Mouse (Mus musculus): ENCODE data around the gene Ago1. TPM values are rescaled to one million over a fixed set of nuclear protein-coding genes. Genes with fewer than 3 reads are reported as not detected.

Ago1 gene
- total RNA-seq, 4 experiments from 2014 or later, result 10.7 to 11.6 (median 11.3) TPM

DNA sequence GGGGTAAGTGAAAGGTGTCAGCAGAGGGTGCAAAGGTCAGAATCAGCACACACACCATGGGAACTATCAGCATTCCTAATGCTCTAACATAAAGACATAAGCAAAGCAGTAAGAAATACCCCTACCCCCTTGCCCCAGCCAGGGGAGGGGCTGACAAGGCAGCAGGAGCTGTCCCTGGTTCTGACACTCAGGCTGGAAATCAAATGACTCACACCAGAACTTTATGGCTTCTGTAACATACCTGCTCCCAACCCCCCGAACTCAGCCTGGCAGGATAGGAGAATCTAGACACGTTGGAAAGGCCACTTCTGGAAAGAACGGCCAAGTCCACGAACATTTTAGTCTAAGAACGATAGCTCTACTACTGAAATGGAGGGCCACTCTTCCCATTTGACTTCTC lies 4.6 kb upstream of the Ago1 start:
- no peak for DNase-seq (ENCODE audit: low spot score)

GRCm38 (mm10) chr4:126469334-126469733 lies 951 bp upstream of the Ago1 start:
- no peak for DNase-seq (ENCODE audit: low spot score)

GRCm38 (mm10) chr4:126468925-126469324 lies 542 bp upstream of the Ago1 start:
- DNase-seq (ENCODE audit: low spot score), result no peak

GRCm38 (mm10) chr4:126467721-126468284 lies 580 bp downstream of the Ago1 start:
- DNase-seq (ENCODE audit: low spot score), result peak; percentile 18

- no peak for DNase-seq (ENCODE audit: low spot score)
These were observed 2.1 kb downstream of the Ago1 start for GRCm38 (mm10) chr4:126466251-126466750.

GRCm38 (mm10) chr4:126465843-126466242 lies 2.5 kb downstream of the Ago1 start:
- DNase-seq (ENCODE audit: low spot score), result no peak

DNA sequence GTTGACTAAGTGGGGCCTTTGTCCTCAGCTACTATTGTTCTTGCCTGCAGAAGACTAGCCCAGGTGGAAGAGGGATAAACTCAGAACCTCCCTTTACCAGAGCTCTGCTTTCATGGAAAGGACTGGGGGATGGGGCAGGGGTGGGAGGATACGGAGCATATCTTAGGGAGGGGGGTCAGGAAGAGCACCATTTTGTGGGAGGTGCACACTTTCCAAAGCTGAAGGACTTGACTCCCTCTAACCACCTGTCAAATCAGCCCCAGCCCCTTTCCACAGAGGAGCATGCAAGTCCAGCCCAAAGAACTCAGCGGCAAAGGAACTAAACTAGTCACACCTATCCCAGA lies 3.5 kb downstream of the Ago1 start:
- DNase-seq (ENCODE audit: low spot score), result no peak

- no peak for DNase-seq (ENCODE audit: low spot score)
These were observed 4.0 kb downstream of the Ago1 start for GRCm38 (mm10) chr4:126464189-126464891.

- DNase-seq (ENCODE audit: low spot score), result no peak
These were observed 12.9 kb downstream of the Ago1 start for GRCm38 (mm10) chr4:126455441-126455840.

DNA sequence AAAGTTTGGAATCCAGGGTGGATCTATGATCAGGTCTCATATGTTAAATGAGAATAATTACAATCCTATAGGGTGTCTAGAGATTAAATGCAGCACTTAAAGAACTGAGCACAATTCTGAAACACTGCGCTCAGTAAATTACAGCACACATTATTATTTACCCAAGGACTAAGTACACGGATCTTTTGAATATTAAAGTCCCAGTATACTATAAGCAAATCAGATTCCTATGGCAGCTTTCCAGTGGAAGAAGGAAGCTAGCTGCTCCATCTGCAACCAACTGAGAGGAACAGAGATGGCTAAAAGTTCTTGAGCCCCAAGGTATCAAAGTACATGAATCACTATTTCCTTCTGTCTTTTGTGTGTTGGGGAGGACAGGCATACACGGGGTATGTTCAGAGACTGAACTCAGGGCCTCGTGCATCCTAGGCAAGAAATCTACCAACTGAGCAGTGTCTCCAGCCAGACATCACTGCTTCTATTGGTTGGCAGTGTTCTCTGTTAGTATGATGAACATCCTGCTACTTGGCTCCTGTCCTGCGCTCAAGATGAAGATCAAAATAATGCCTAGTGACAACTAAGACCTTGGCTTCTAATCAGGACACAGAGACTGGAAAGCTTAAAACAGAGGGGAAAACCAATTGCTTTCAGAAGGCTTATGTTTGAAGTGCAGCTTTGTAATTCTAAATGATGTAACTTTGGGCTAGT lies 13.7 kb downstream of the Ago1 start:
- DNase-seq (ENCODE audit: low spot score), result no peak

GRCm38 (mm10) chr4:126450268-126450667 lies 18.1 kb downstream of the Ago1 start:
- DNase-seq (ENCODE audit: low spot score), result no peak

- DNase-seq (ENCODE audit: low spot score), result no peak
These were observed 21.3 kb downstream of the Ago1 start for GRCm38 (mm10) chr4:126447126-126447525.

DNA sequence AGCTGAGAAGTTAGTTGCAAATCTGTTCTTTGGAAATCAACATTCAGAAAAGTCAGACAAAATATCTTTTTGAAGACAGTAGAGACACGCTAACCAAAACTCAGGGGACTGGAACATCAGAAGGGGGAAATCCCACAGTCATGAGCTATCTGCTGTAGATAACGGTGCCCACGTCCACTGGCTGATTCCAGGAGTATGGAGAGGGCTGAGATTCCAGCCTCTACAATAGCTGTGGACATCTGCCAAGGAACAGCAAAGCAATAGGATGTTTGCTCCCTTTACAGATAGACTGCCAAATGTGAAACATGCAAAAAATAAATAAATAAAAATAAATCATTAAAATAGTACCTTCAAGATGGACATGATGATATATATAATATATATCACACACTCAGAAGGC lies 23.9 kb downstream of the Ago1 start:
- DNase-seq (ENCODE audit: low spot score), result no peak

- DNase-seq (ENCODE audit: low spot score), result no peak
These were observed 30.1 kb downstream of the Ago1 start for GRCm38 (mm10) chr4:126438261-126438660.

DNA sequence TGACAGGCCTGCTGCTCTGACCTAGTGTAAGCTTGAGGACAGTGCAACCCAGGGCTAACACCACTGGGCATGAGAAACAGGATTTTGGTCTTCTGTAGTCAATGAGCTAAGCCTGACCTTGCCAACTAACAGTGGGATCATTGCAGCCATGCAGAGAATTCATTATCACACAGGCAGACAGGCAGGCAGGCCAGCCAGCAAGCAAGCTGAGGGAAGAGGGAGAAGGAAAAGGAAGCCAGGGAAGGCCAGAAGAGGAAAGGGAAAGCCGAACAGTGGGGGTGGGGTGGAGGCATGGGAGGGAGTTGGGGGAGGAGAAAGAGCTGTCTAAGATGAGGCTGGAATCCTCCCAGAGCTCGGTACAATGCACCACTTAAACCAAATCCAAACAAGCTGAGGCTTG lies 32.1 kb downstream of the Ago1 start:
- DNase-seq (ENCODE audit: low spot score), result no peak

DNA sequence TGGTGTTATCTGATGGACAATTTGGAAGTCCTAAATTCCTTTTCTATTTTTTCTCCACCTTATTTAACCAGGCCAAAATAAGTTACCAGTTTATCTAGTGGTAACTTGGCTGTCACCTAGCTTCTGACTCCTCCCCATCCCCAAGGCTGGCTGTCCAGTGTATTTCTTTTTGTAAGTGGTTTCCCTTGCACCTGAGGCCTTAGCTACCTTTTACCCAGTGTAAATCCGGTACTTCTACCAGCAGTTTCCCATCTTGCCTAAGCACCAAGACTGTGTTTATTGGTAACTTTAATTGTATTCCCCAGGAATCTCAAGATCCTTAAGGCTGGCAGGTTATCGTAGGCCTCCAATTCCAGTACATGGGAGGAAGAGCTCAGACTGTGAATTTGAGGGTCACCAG lies 34.3 kb downstream of the Ago1 start:
- no peak for DNase-seq (ENCODE audit: low spot score)

DNA sequence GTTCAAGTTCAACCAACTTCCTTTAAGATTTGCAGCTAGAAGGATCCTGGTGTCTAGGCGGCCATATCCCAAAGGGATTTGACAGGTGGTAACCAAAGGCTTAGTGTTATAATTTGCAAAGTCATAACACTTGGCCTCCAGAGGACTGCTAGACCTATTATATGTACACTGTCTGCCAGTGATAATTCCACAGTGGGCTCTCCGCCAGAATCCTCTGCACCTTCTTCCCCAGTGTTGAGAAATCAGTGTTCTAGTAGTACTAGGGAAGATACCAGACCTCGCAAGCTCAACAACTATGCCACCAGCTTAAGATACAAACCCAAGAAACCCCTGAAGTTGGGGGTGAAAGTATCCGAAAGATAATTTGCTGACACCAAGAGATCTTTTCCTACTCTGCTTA lies 35.2 kb downstream of the Ago1 start:
- DNase-seq (ENCODE audit: low spot score), result no peak

GRCm38 (mm10) chr4:126431746-126432145 lies 36.6 kb downstream of the Ago1 start:
- DNase-seq (ENCODE audit: low spot score), result no peak

- DNase-seq (ENCODE audit: low spot score), result peak; percentile 95
These were observed 38.9 kb downstream of the Ago1 start, which contains the start of gene Ago3 for GRCm38 (mm10) chr4:126429347-126430079. Ago3 (minus strand) TSS chr4:126429556.

DNA sequence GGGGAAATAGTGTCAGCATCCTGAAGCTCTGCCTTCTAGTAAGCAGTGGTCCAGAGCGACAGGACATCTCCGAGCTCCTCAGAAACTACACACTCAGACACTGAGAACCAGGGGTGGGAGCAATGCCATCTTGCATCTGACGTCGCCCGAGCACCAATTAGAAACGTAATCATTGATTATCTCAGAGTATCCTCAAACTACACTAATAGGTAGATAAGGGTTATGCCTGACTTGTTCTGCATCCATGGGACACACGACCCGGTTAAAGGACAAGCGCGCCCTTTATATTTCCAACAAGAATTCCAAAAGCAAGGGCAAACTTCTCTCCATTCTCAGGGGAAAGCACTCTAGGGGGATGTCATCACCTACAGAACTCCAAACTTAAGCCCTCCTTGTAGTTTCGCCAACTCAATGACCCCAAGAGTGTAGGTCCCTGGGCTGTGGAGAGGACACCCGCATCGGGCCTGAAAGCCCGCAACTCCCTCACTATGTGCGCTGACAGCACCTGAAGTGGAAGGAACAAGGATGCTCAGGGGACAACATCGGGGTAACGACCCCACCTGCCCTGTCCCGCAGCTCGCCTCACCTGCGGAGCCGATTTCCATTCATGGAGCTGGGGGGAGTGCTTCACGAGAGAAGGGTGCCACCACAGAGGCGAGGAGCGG lies 39.6 kb downstream of the Ago1 start:
- DNase-seq (ENCODE audit: low spot score), result peak; percentile 13

- no peak for DNase-seq (ENCODE audit: low spot score)
These were observed 44.5 kb downstream of the Ago1 start for GRCm38 (mm10) chr4:126423866-126424265.

GRCm38 (mm10) chr4:126415707-126416106 lies 52.7 kb downstream of the Ago1 start:
- no peak for DNase-seq (ENCODE audit: low spot score)
